26 mouse cellular contexts compared by ENCODE assay signal in genomic region chr9:73612896-73613295, GRCm38 (mm10).
"Had no signal": no experiment of that assay in that cellular context is flagged by ENCODE, and none has a peak within 500 bp of the region (broad histone marks: within the 10 kb centered on the region; RNA-seq: fewer than 3 reads in every experiment).

No protein-coding gene starts in this region.

- H3K27ac ChIP-seq: heart, embryonic 13.5 days; heart, embryonic 15.5 days; hindbrain, embryonic 13.5 days; hindbrain, embryonic 15.5 days; hindbrain, postnatal 0 days; kidney, embryonic 15.5 days; kidney, postnatal 0 days; limb, embryonic 13.5 days; limb, embryonic 15.5 days; liver, embryonic 12.5 days; liver, embryonic 14.5 days had no signal

- H3K9me3 ChIP-seq: heart, embryonic 13.5 days; heart, embryonic 15.5 days; hindbrain, embryonic 13.5 days; hindbrain, embryonic 15.5 days; kidney, embryonic 15.5 days; limb, embryonic 13.5 days; limb, embryonic 15.5 days; liver, embryonic 12.5 days had no signal

- ATAC-seq: hindbrain, postnatal 0 days; intestine, embryonic 16.5 days; liver, embryonic 12.5 days had no signal

- H3K4me2 ChIP-seq: heart, embryonic 11.5 days; heart, embryonic 13.5 days; heart, embryonic 15.5 days; hindbrain, embryonic 13.5 days; hindbrain, embryonic 15.5 days; kidney, embryonic 15.5 days; limb, embryonic 13.5 days; limb, embryonic 15.5 days; liver, embryonic 12.5 days had no signal

- H3K4me3 ChIP-seq: heart, embryonic 13.5 days; heart, embryonic 15.5 days; hindbrain, embryonic 13.5 days; hindbrain, embryonic 15.5 days; kidney, embryonic 15.5 days; limb, embryonic 13.5 days; limb, embryonic 15.5 days; liver, embryonic 12.5 days had no signal

- H3K4me1 ChIP-seq: heart, embryonic 13.5 days; heart, embryonic 15.5 days; hindbrain, embryonic 13.5 days; hindbrain, embryonic 15.5 days; kidney, embryonic 15.5 days; limb, embryonic 13.5 days; limb, embryonic 15.5 days; liver, embryonic 12.5 days had no signal

- H3K27me3 ChIP-seq: heart, embryonic 13.5 days; heart, embryonic 15.5 days; hindbrain, embryonic 13.5 days; hindbrain, embryonic 15.5 days; kidney, embryonic 15.5 days; limb, embryonic 13.5 days; limb, embryonic 15.5 days; liver, embryonic 12.5 days had no signal

- H3K9ac ChIP-seq: heart, embryonic 13.5 days; heart, embryonic 15.5 days; hindbrain, embryonic 13.5 days; hindbrain, embryonic 15.5 days; kidney, embryonic 15.5 days; limb, embryonic 13.5 days; limb, embryonic 15.5 days; liver, embryonic 12.5 days; liver, embryonic 14.5 days had no signal

- H3K36me3 ChIP-seq: heart, embryonic 13.5 days; heart, embryonic 15.5 days; hindbrain, embryonic 13.5 days; hindbrain, embryonic 15.5 days; kidney, embryonic 15.5 days; limb, embryonic 13.5 days; limb, embryonic 15.5 days; liver, embryonic 12.5 days had no signal

- DNase-seq: gastrocnemius, postnatal 14 days; gastrocnemius, postnatal 36 days; heart, adult 18-20 months; heart, postnatal 14 days; heart, postnatal 36 days; kidney, adult 11 months; kidney, adult 2 months; kidney, adult 9 months; kidney, postnatal 14 days; kidney, postnatal 36 days; layer of hippocampus, adult 9-11 months; layer of hippocampus, postnatal 36 days; left cerebral cortex, postnatal 4 days had no signal
